Mouse (Mus musculus) kidney, adult 2 months (tissue): Measurements from ENCODE around the gene Olfr1270. TPM values are rescaled to one million over a fixed set of nuclear protein-coding genes. Genes with fewer than 3 reads are reported as not detected.

Experiments used
- DNase-seq: peaks from one replicate; pipeline ENCODE4 v3.0.0; 2021
- H3K27ac ChIP-seq: fragments of 200-500 bp; 2 replicates; pipeline ENCODE4 v1.5.1; 2012; ENCODE audit warnings: low read depth, low read length, control low read depth, inconsistent platforms; ENCODE audit not compliant: insufficient read depth
- H3K27me3 ChIP-seq: fragments of 200-500 bp; replicated peaks from 2 replicates; pipeline ENCODE4 v1.6.1; 2012; ENCODE audit warnings: mild to moderate bottlenecking, moderate library complexity, low read length, inconsistent platforms; ENCODE audit not compliant: control insufficient read depth, insufficient read depth
- H3K36me3 ChIP-seq: fragments of 200-500 bp; 2 replicates; pipeline ENCODE4 v1.6.1; 2012; ENCODE audit warnings: mild to moderate bottlenecking, moderate library complexity, low read length, inconsistent platforms; ENCODE audit not compliant: control insufficient read depth, insufficient read depth
- H3K4me1 ChIP-seq: fragments of 200-500 bp; 2 replicates; pipeline ENCODE4 v1.6.1; 2011; ENCODE audit warnings: low read length; ENCODE audit not compliant: control insufficient read depth, insufficient read depth
- H3K4me3 ChIP-seq: fragments of 200-500 bp; 2 replicates; pipeline ENCODE4 v1.5.1; 2011; ENCODE audit warnings: mild to moderate bottlenecking, low read depth, low read length, control low read depth; ENCODE audit not compliant: insufficient read depth
- CTCF ChIP-seq: fragments of 200-500 bp; conservative IDR thresholded peaks from 2 replicates; pipeline ENCODE4 v1.5.1; 2011; ENCODE audit warnings: low read depth, mild to moderate bottlenecking, control low read depth, low read length, moderate library complexity, mixed read lengths; ENCODE audit not compliant: insufficient read depth, insufficient read length
- POLR2A ChIP-seq: fragments of 200-500 bp; IDR thresholded peaks from one replicate; pipeline ENCODE4 v1.6.1; 2011; ENCODE audit warnings: low read depth, low read length, control low read depth
- WGBS: fragments of 180-500 bp; shearing (Covaris S2); methylation state at CpG from one replicate; pipeline ENCODE4 v1.1.7; 2018; 5-methylcytosine and 5-hydroxymethylcytosine counted together
- polyA plus RNA-seq: library from polyadenylated mRNA; depleted of rRNA; stranded (reverse); fragments of >200 nt; gene quantifications from 2 replicates; pipeline ENCODE4 v1.2.3, GENCODE M21; 2012; rRNA removed

Gene Olfr1270
- polyA plus RNA-seq, 1 experiment, result not detected

GRCm38 (mm10) chr2:90121312-90121711 lies 31.6 kb downstream of the Olfr1270 start, which contains the start of gene Olfr1269:
TSS of gene Olfr1269 (minus strand) at chr2:90121412.
- Histone ChIP-seq H3K27me3 (no peaks in the 10 kb centered on the region), H3K4me1 (no peaks in the 10 kb centered on the region), H3K4me3 (no peak within 1 kb of the TSS), H3K27ac (no peak within 1 kb of the TSS), H3K36me3 (no peaks in the 10 kb centered on the region)
- 89% methylated on average over 1 of the region's 1 CpGs for WGBS
- TF ChIP-seq POLR2A, result no peak
- no peak for TF ChIP-seq CTCF
- no peak for DNase-seq

Other genes with a start within 250 kb of the Olfr1270 start
- not detected in 2 replicates for gene Olfr1258, start 225.8 kb downstream of the Olfr1270 start, polyA plus RNA-seq
- not detected in 2 replicates for gene Olfr1259, start 204.4 kb downstream of the Olfr1270 start, polyA plus RNA-seq
- not detected in 2 replicates for gene Olfr1260, start 178.8 kb downstream of the Olfr1270 start, polyA plus RNA-seq
- not detected in 2 replicates for gene Olfr1261, start 161.9 kb downstream of the Olfr1270 start, polyA plus RNA-seq
- not detected in 2 replicates for gene Olfr1262, start 152.9 kb downstream of the Olfr1270 start, polyA plus RNA-seq
- not detected in 2 replicates for gene Olfr1263, start 141.0 kb downstream of the Olfr1270 start, polyA plus RNA-seq
- gene Olfr1264, start 127.5 kb downstream of the Olfr1270 start, polyA plus RNA-seq, result not detected in 2 replicates
- gene Olfr1265, start 117.8 kb downstream of the Olfr1270 start, polyA plus RNA-seq, result not detected in 2 replicates
- not detected in 2 replicates for gene Olfr140, start 89.5 kb downstream of the Olfr1270 start, polyA plus RNA-seq
- not detected in 2 replicates for gene Olfr1269, start 31.7 kb downstream of the Olfr1270 start, polyA plus RNA-seq
- not detected in 2 replicates for gene Olfr32, start 10.8 kb downstream of the Olfr1270 start, polyA plus RNA-seq
- gene Olfr1506, start 71.4 kb upstream of the Olfr1270 start, polyA plus RNA-seq, result not detected in 2 replicates
- not detected in 2 replicates for gene Olfr142, start 104.5 kb upstream of the Olfr1270 start, polyA plus RNA-seq
- not detected in 2 replicates for gene Olfr1271, start 117.9 kb upstream of the Olfr1270 start, polyA plus RNA-seq
- gene Olfr1272, start 139.8 kb upstream of the Olfr1270 start, polyA plus RNA-seq, result not detected in 2 replicates
- not detected in 2 replicates for gene Gm13769, start 169.1 kb upstream of the Olfr1270 start, polyA plus RNA-seq
- not detected in 2 replicates for gene Olfr1274-ps, start 245.6 kb upstream of the Olfr1270 start, polyA plus RNA-seq